Mouse (Mus musculus): ENCODE data around the gene Rufy2.
"Not testable (repeated sequence)": the region's sequence is repeated elsewhere in the genome, so short reads cannot be mapped to it uniquely, and the experiment has no call there.

Rufy2 gene

DNA sequence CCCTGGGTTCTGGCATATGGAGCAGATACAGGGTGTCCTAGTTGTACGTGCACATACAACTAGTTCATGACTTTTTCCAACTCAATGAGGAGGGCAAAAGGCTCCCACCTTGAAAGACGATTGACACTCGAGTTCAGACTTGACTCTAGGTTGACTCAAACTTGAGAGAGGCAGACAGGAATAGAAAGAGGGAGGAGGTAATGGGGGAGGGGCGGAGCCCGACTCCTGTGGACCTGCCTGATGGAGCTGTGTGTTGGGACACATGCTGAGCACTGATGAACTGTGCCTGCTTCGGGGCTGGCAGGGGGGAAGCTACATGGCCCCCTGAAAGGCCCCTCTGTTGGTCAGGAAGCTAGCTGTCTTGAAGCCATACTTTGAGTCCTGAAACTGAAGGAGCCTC is 73.0 kb downstream of the Rufy2 start:
- DNase-seq: no peak

DNA sequence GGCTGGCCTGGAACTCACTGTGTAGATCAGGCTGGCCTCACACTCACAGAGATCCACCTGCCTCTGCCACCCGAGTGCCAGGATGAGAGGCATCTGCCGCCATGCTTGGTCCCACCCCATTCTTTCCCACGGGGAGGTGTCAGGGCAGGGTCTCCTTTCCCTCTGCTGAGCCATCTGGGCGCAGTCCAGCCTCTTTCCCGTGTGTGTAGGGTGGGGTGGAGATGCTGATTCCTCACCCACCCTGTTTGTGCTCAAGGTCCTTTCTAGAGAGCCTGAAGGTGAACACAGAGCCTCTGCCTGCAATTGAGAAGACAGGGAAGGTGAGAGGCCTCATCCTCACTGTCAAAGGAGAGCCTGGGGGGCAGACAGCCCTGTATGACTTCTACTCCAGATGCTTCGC is 74.0 kb downstream of the Rufy2 start:
- not testable (repeated sequence) for DNase-seq

DNA sequence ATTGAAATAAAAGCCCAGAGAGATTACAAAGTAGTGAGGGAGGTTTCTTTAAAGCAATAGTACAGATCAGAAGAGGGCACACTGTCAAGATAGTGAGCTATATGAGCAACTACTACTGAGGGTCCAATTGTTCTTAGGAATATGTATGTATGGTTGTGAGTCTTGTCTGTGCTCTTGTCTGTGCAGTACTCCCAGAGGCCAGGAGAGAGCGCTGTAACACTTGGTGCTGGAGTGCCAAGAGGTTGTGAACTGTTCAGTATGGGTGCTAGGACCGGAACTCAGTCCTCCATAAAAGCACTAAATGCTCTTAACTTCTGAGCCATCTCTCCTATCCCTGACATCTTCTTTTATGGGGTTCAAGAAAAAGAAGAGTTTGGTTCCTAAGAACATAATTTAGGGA is 74.6 kb downstream of the Rufy2 start:
- no peak for DNase-seq

DNA sequence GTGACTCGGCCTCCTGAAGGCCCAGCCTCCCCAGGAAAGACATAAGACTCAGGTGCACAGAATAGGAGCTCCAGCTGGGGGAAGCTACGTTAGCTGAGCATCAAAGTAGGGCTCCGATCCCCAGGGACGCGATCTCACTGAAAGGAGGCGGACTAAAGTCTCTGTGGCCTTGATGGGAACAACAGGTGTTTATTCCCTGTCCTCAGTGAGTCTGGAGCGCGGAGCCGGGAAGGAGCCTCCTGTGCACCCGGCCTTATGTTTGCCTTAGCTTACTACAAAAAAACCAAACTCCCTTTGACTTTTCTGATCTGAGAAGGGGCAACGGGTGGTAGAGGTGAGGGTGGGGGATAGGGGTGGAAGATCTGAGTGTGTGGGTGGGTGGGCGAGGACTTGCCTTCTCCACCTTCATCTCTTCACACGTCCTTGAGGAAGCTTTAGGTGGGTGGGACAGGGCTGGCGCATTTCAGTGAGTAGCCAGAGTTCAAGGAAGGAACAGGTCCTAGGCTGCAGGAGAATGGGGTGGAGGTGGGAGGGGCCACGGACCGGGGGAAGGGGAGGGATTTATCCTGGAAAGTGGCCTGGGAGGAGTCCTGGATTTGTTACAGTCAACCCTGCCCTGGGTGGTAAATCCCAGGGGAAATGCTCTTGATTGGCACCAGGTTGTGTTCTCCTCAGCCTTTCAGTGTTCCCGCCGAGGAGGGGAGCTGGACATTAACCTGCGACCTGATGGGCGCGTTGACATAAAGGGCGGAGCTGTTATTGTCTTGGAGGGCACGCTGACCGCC is 77.1 kb downstream of the Rufy2 start:
- DNase-seq: peak; percentile 76

DNA sequence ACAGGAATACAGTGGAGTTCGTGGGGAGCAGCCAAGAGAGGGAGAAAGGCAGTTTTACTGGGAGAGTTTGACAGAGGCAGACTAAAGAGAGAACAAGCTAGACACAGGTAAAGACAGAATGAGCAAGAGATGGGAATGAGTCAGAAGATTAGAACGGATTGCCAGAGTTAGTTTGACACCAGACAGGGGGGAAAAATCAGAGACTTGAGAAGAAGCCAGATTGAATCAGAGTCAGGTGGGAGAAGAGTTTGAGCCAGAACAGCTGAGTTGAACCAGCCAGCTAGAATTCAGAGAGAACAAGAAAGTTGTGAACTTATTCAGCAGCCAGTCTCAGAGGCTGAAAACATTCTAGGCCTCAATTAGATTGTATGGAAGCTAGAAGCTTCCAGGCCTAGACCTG is 79.8 kb downstream of the Rufy2 start, which contains the start of gene Pbld1:
Pbld1 (plus strand) TSS at position 301 of the 400 bp plus-strand sequence.
- DNase-seq: no peak

DNA sequence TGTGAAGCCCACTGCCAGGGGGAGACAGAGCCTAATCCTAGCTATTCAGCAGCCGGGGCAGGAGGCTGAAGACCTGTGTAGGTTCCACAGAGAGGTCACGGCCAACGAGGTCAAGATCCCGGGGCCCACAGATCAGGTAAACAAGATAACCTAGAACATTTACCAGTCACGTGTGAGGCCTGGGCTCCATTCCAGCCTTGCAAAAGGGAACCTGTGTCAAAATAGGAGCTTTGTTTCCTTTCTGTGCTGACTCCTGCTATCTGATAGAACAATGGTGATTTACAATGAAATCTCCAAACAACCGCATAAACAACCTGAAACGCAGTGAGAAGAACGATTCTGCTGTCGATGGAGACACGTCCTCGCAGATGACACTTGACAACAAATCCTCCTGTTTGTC is 80.4 kb downstream of the Rufy2 start:
- peak; percentile 88 for DNase-seq

DNA sequence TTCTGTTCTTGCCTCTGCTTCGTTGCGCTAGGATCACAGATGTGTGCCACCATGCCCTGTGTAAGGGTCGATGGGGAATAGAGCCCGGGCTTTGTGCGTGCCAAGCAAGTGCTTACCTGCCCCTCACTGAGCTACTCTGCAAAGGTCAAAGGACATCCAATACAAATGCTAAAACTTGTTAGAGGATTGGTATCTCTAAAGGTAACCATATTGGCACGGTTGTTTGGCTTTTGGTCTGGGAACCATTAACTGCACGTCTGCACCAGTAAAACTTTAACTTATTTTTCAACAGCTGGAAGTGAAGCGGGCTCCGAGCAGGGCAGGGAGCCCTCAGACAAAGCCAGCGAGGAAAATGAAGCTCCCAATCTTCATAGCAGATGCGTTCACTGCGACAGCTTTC is 81.2 kb downstream of the Rufy2 start:
- peak; percentile 73 for DNase-seq

GRCm38 (mm10) chr10:63062696-63063095 is 82.7 kb downstream of the Rufy2 start:
- peak; percentile 78 for DNase-seq

- DNase-seq: no peak
Observed at GRCm38 (mm10) chr10:63063365-63063764, 83.3 kb downstream of the Rufy2 start.

DNA sequence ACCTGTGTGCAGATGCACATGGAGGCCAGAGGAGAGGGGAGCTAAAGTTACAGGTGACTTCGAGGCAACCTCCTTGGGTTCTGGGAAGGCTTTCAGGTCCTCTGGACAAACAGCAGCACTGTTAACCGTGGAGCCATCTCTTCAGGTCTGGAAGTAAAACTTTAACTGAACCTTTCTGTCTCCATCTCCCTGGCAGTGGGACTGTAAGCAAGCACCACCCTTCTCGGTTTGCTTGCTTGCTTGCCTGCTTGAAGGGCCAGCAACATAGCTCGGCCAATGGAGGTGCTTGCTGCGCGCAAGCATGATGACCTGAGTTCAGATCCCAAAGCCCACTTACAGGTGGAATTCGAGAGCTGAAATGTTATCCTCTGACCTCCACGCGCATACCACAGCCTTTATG is 84.5 kb downstream of the Rufy2 start:
- DNase-seq: peak; percentile 63

GRCm38 (mm10) chr10:63065561-63065960 is 85.5 kb downstream of the Rufy2 start:
- no peak for DNase-seq

DNA sequence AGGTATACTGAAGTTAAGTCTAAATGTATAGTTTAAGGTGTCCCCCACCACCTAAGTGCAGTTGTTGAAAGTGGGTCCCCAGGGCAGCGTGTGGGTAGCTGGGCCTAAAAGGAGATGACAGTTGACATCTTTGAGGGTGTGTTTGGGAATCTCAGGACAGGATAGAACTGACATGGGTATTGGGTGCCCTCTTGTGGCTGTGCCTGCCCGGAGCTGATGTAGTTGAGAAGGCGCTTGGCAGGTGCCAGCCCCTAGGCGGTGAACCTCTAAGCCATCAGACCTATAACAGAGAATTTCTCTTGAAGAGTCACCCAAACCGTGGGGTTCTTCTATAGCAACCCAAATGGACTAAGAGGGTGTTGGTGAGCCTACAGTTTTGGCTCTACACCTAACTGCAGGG is 86.0 kb downstream of the Rufy2 start:
- peak; percentile 78 for DNase-seq

Data from kidney, adult 11 months (tissue).